Mouse (Mus musculus) sigmoid colon, adult 10 weeks (tissue): Measurements from ENCODE around the gene Zfp955b. TPM values are rescaled to one million over a fixed set of nuclear protein-coding genes. Genes with fewer than 3 reads are reported as not detected.

Experiments
- polyA plus RNA-seq: library from polyadenylated mRNA; stranded (reverse); fragments of 350-450 nt; fragmentation: Illumina TruSeq; extraction: RNeasy Lipid Tissue Mini Kit (QIAGEN cat#74804); gene quantifications from one replicate; pipeline ENCODE4 v1.2.3, GENCODE M21; 2014; ENCODE audit warnings: low read depth, low replicate concordance

Zfp955b gene
- polyA plus RNA-seq, result 27.4 TPM

GRCm38 (mm10) chr17:33289039-33289875 is at the start of gene Zfp955b:
Zfp955b (plus strand) TSS chr17:33289544.

GRCm38 (mm10) chr17:33254530-33255318 is 34.6 kb upstream of the Zfp955b start, which contains the start of gene Zfp955a:
Zfp955a (minus strand) TSS chr17:33255145.

GRCm38 (mm10) chr17:33264376-33264775 is 25.0 kb upstream of the Zfp955b start, which contains the start of gene Olfr63:
Olfr63 (plus strand) TSS chr17:33264676.

Other genes starting within 250 kb of the Zfp955b start
- not detected for gene 4921501E09Rik, start 221.5 kb upstream of the Zfp955b start, polyA plus RNA-seq
- 22.4 TPM for gene Zfp563, start 200.2 kb upstream of the Zfp955b start, polyA plus RNA-seq
- not detected for gene Morc2b, start 149.9 kb upstream of the Zfp955b start, polyA plus RNA-seq
- gene Olfr55, start 121.1 kb upstream of the Zfp955b start, polyA plus RNA-seq, result not detected
- gene Olfr239, start 98.2 kb upstream of the Zfp955b start, polyA plus RNA-seq, result not detected
- gene Olfr1564, start 67.9 kb upstream of the Zfp955b start, polyA plus RNA-seq, result 0.16 TPM
- gene Zfp955a, start 34.4 kb upstream of the Zfp955b start, polyA plus RNA-seq, result 40.2 TPM
- not detected for gene Olfr63, start 24.9 kb upstream of the Zfp955b start, polyA plus RNA-seq
- 38.6 TPM for gene Zfp81, start 69.3 kb downstream of the Zfp955b start, polyA plus RNA-seq
- gene Zfp101, start 105.1 kb downstream of the Zfp955b start, polyA plus RNA-seq, result 45.2 TPM
- not detected for gene Actl9, start 143.4 kb downstream of the Zfp955b start, polyA plus RNA-seq
- 3.1 TPM for gene Adamts10, start 234.7 kb downstream of the Zfp955b start, polyA plus RNA-seq